Comparison of ENCODE assay signal across 9 mouse cellular contexts in genomic region chr8:69399956-69400443, GRCm38 (mm10). TPM values are rescaled to one million over a fixed set of nuclear protein-coding genes. Genes with fewer than 3 reads are reported as not detected.
DNase-seq lines count a peak whose midpoint lies in the region; ATAC-seq lines count a peak whose summit lies in the region.
"Had no signal": no experiment of that assay in that cellular context is flagged by ENCODE, and none has a peak within 500 bp of the region (broad histone marks: within the 10 kb centered on the region; RNA-seq: fewer than 3 reads in every experiment).

No protein-coding gene starts in this region.

- intact Hi-C loops in left cerebral cortex, postnatal 36 days (cut with DNase I), result no loop called here

- peak overlapping the region; percentile 88 for H3K4me2 ChIP-seq in heart, embryonic 12.5 days
- peak overlapping the region; percentile 66 for H3K4me2 ChIP-seq in hindbrain, embryonic 13.5 days

- H3K27me3 ChIP-seq in heart, embryonic 12.5 days (replicated peaks), result no peaks in the 10 kb centered on the region
- H3K27me3 ChIP-seq in hindbrain, embryonic 13.5 days, result no peaks in the 10 kb centered on the region
- H3K27me3 ChIP-seq in midbrain, embryonic 10.5 days (ENCODE audit: low read depth, poor library complexity, severe bottlenecking), result no peaks in the 10 kb centered on the region

- H3K9ac ChIP-seq in heart, embryonic 12.5 days, result peak overlapping the region; percentile 81; the same call in 1 of the 2 replicates
- H3K9ac ChIP-seq in hindbrain, embryonic 13.5 days, result peak overlapping the region; percentile 73

- H3K9me3 ChIP-seq in heart, embryonic 12.5 days (replicated peaks), result 0 out of 2 replicates have a peak, but pooled peaks cover 4% of the 10 kb centered on the region
- no peaks in the 10 kb centered on the region for H3K9me3 ChIP-seq in hindbrain, embryonic 13.5 days
- no peaks in the 10 kb centered on the region for H3K9me3 ChIP-seq in midbrain, embryonic 10.5 days (replicated peaks)

- ATAC-seq in heart, embryonic 12.5 days (ENCODE audit: insufficient number of reproducible peaks, low FRiP score), result no peak
- no peak for ATAC-seq in hindbrain, embryonic 13.5 days (ENCODE audit: low FRiP score)

- no peak overlapping the region for H3K27ac ChIP-seq in heart, embryonic 12.5 days (ENCODE audit: poor library complexity, severe bottlenecking)
- H3K27ac ChIP-seq in brown adipose tissue, adult 24 weeks (replicated peaks; ENCODE audit: low read depth, low read length), result peak overlapping the region; percentile 44; the same call in 1 of the 2 replicates
- H3K27ac ChIP-seq in hindbrain, embryonic 13.5 days, result no peak overlapping the region
- H3K27ac ChIP-seq in midbrain, embryonic 10.5 days (replicated peaks), result peak overlapping the region; percentile 86

- no peaks in the 10 kb centered on the region for H3K36me3 ChIP-seq in heart, embryonic 12.5 days
- no peaks in the 10 kb centered on the region for H3K36me3 ChIP-seq in hindbrain, embryonic 13.5 days
- H3K36me3 ChIP-seq in midbrain, embryonic 10.5 days, result no peaks in the 10 kb centered on the region
- H3K36me3 ChIP-seq: G1E had no signal

- peak overlapping the region; percentile 60 for H3K4me3 ChIP-seq in heart, embryonic 12.5 days
- peak overlapping the region; percentile 96 for H3K4me3 ChIP-seq in brown adipose tissue, adult 24 weeks (ENCODE audit: insufficient read depth, low read depth, low read length)
- peak overlapping the region; percentile 50 for H3K4me3 ChIP-seq in hindbrain, embryonic 13.5 days
- H3K4me3 ChIP-seq in midbrain, embryonic 10.5 days, result peak overlapping the region; percentile 59

- peaks cover 11% of the 10 kb centered on the region; the same call in 1 of the 2 replicates for H3K4me1 ChIP-seq in heart, embryonic 12.5 days (replicated peaks)
- 0 out of 2 replicates have a peak, but pooled peaks cover 2% of the 10 kb centered on the region for H3K4me1 ChIP-seq in brown adipose tissue, adult 24 weeks (ENCODE audit: control insufficient read depth, insufficient read depth, insufficient read length, low read length)
- peaks cover 10% of the 10 kb centered on the region for H3K4me1 ChIP-seq in hindbrain, embryonic 13.5 days (replicated peaks)
- peaks cover 17% of the 10 kb centered on the region for H3K4me1 ChIP-seq in midbrain, embryonic 10.5 days

- WGBS in heart, embryonic 12.5 days, result 60% methylated on average over 4 of the region's 4 CpGs
- 74% methylated on average over 4 of the region's 4 CpGs for WGBS in hindbrain, embryonic 13.5 days
- 73% methylated on average over 4 of the region's 4 CpGs for WGBS in midbrain, embryonic 10.5 days

- DNase-seq in heart, postnatal 4 days, result no peak
- no peak for DNase-seq in midbrain, embryonic 10.5 days (ENCODE audit: low spot score)
- DNase-seq in urinary bladder, postnatal 25 days (ENCODE audit: low spot score), result no peak
- no peak for DNase-seq in layer of hippocampus, adult 18-20 months (ENCODE audit: low spot score in 2 of 2)
- no peak for DNase-seq in left cerebral cortex, postnatal 36 days (ENCODE audit: low spot score in 2 of 2)

RNA-seq across cellular contexts. Expression of gene Gm9495, which starts 53.4 kb away (rescaled TPM):
- polyA plus RNA-seq in heart, embryonic 12.5 days (2016; fragmentation: Nextera tagmentation; extraction: Ambion mirVana), result not detected in 2 replicates
- under 1 TPM in 1 of 2 experiments, not detected in 1; 0.24 TPM for total RNA-seq in heart, postnatal 4 days (2021)
- polyA plus RNA-seq in brown adipose tissue, adult 24 weeks (2012; ENCODE audit: insufficient read depth, insufficient read length, missing spikeins), result not detected in 2 replicates
- polyA plus RNA-seq in hindbrain, embryonic 13.5 days (2015; fragmentation: Nextera tagmentation; extraction: Ambion mirVana), result 0.08 TPM in 1 of 2 replicates, not detected in the other
- polyA plus RNA-seq in midbrain, embryonic 10.5 days (2016; fragmentation: Nextera tagmentation; extraction: Ambion mirVana), result not detected in 2 replicates
- not detected for total RNA-seq in layer of hippocampus, adult 18-20 months (2021)
- total RNA-seq in left cerebral cortex, postnatal 36 days (2021), result under 1 TPM in 1 of 2 experiments, not detected in 1; 0.12 TPM
- polyA plus RNA-seq: G1E had no signal

Comparison
In these comparisons a context has a peak if more than half of its experiments do, and no peak if none do; other contexts are left out.
1. H3K27ac ChIP-seq: peak in brown adipose tissue, adult 24 weeks (single experiment) and midbrain, embryonic 10.5 days (single experiment); none in heart, embryonic 12.5 days (single experiment) and hindbrain, embryonic 13.5 days (single experiment).
2. Peak in every context shown above with its lines, with median percentiles within 50 percentile points of each other: H3K4me3 ChIP-seq.